Mouse (Mus musculus): ENCODE data around the gene Siah2. TPM values are rescaled to one million over a fixed set of nuclear protein-coding genes. Genes with fewer than 3 reads are reported as not detected.

Siah2 gene
- polyA plus RNA-seq, 1 experiment from 2014 or later, result 8.3 TPM

DNA sequence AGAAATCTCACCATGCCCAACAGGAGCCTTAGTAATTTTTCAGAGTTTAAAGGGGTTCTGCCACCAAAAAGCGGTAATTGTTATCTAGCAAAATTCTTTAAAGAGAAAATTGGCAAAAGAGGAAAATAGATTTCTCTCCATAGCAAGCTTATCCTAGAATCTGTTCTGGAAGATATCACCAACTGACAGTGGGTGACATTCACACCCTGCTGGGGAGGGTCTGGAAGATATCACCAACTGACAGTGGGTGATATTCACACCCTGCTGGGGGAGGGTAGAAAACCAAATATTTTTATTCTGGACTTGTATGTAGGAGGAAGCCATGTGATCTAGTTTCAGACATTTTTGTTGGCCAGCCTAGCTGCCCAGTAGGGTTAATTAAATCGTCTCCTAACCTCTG, 24.5 kb upstream of the Siah2 start:
- WGBS, result 92% methylated on average over 2 of the region's 2 CpGs
- no peak overlapping the region for H3K27ac ChIP-seq

DNA sequence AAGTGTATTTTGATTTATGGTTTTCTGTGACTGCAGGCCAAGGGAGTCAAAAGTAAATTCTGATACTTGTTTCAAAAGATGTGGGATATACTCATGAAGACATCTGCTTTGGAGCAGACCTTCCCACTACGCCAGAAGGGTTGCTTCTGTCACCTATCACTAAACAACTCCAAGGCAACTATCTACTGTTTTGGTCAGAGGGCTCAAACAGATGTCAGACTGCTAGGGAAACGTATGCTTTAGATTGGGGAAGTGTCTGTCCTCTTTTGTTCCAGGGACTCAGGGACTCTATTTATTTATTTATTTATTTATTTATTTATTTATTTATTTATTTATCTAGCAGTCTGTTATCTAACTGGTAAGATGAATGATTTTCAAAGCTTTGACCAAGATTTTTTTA, 22.6 kb upstream of the Siah2 start:
- Histone ChIP-seq H3K27ac (no peak overlapping the region), H3K9me3 (no peaks in the 10 kb centered on the region), H3K27me3 (no peaks in the 10 kb centered on the region), H3K4me3 (no peak overlapping the region), H3K9ac (no peak overlapping the region), H3K36me3 (no peaks in the 10 kb centered on the region), H3K4me2 (no peak overlapping the region), H3K4me1 (replicated peaks) (no peaks in the 10 kb centered on the region)
- ATAC-seq (ENCODE audit: low FRiP score), result no peak
- 74% methylated on average over 2 of the region's 2 CpGs for WGBS

More for the DNA sequence above, 24.5 kb upstream of the Siah2 start:
- Histone ChIP-seq H3K9ac (no peak overlapping the region), H3K4me1 (replicated peaks) (no peaks in the 10 kb centered on the region), H3K4me3 (no peak overlapping the region), H3K27me3 (no peaks in the 10 kb centered on the region), H3K36me3 (no peaks in the 10 kb centered on the region), H3K4me2 (no peak overlapping the region), H3K9me3 (no peaks in the 10 kb centered on the region)
- no peak for ATAC-seq (ENCODE audit: low FRiP score)

DNA sequence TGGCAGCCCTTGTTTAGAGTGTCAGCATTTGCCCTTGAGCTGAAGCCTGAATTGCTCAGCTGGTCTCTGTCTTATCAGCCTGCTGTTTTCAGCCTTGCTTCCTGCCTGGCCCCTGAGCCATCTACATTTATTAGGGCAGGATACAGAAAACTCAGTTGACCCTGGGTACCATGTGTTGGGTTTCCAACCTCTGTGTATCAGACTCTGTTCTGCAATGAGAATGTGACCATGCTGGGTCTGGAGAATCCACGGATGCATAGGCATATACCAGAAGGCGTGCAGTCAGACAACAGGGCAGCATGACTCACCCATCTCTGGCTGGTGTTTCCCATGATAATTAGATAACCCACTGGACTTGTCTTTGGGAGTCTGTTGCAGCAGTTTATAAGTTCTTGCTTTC, 21.8 kb upstream of the Siah2 start:
- ATAC-seq (ENCODE audit: low FRiP score), result no peak
- no peaks in the 10 kb centered on the region for H3K36me3 ChIP-seq
- H3K4me2 ChIP-seq, result no peak overlapping the region
- H3K9ac ChIP-seq, result no peak overlapping the region
- H3K27me3 ChIP-seq, result no peaks in the 10 kb centered on the region
- H3K4me1 ChIP-seq (replicated peaks), result no peaks in the 10 kb centered on the region
- 86% methylated on average over 2 of the region's 2 CpGs for WGBS
- H3K4me3 ChIP-seq, result no peak overlapping the region
- H3K9me3 ChIP-seq, result no peaks in the 10 kb centered on the region
- H3K27ac ChIP-seq, result no peak overlapping the region

DNA sequence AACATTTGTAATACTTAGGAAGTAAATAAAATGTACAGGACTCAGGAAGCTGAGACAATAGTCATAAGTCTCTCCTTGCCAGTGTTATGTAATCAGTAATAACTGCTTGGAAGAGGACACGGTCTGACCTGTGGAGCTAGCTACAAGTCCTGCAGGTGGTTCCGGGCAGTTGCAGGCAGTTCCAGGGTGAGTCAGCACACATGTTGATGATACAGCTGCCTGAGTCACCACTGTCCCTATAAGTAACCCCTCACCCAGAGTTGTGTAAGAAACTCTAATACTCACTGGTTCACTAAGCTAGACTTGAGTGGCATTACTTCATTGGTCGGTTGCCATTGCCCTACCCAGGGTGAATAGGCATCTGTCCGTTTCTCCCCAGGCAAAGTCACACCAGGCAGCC, 21.0 kb upstream of the Siah2 start:
- no peaks in the 10 kb centered on the region for H3K9me3 ChIP-seq
- WGBS, result 94% methylated on average over 4 of the region's 4 CpGs
- no peak overlapping the region for H3K4me2 ChIP-seq
- no peaks in the 10 kb centered on the region for H3K36me3 ChIP-seq
- no peak overlapping the region for H3K27ac ChIP-seq
- no peaks in the 10 kb centered on the region for H3K27me3 ChIP-seq
- no peak for ATAC-seq (ENCODE audit: low FRiP score)
- no peaks in the 10 kb centered on the region for H3K4me1 ChIP-seq (replicated peaks)
- no peak overlapping the region for H3K4me3 ChIP-seq
- H3K9ac ChIP-seq, result no peak overlapping the region

DNA sequence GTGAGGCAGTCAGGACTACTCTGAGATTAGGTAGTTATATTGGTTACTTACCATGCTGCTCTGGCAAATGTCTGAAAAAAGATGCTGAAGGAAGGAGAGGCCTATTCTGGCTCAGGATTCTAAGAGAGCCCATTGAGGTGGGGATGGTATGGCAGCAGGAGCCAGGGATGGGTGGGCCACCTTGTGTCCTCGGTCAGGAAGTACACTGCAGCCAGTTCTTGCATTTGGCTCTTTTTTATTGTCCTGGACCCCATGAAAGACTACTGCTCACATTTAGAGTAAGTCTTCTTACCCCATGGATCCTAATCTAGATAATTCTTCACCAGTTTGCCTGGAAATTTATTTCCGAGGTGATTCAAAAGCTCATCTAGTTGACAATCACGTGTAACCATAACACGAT, 12.3 kb upstream of the Siah2 start:
- no peak for ATAC-seq (ENCODE audit: low FRiP score)
- Histone ChIP-seq H3K27me3 (no peaks in the 10 kb centered on the region), H3K4me3 (no peak overlapping the region), H3K27ac (no peak overlapping the region), H3K36me3 (no peaks in the 10 kb centered on the region), H3K9me3 (no peaks in the 10 kb centered on the region), H3K4me2 (no peak overlapping the region), H3K4me1 (replicated peaks) (no peaks in the 10 kb centered on the region), H3K9ac (no peak overlapping the region)
- WGBS, result 80% methylated on average over 4 of the region's 4 CpGs

DNA sequence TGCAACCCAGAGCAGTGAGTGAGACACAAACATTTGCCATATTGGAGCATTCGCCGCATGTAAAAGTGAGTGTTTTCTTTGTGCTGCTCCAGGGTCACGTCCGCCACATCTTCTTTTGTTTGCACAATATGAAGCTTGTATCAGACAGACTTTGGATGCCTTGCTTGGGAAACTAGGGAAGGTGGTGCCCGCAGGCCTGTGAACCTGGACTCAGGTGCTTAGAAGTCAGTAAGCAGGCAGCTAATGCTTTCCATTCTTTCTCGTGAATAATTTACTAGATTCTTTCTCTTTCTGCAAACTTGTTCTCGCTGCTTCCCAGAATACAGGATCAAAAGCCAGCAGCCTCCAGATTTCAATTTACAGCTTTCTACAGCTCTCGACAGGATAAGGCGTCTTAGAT, 11.5 kb upstream of the Siah2 start:
- Histone ChIP-seq H3K9me3 (no peaks in the 10 kb centered on the region), H3K27me3 (no peaks in the 10 kb centered on the region), H3K4me3 (no peak overlapping the region), H3K9ac (no peak overlapping the region), H3K27ac (no peak overlapping the region), H3K4me2 (no peak overlapping the region), H3K36me3 (no peaks in the 10 kb centered on the region), H3K4me1 (replicated peaks) (no peaks in the 10 kb centered on the region)
- ATAC-seq (ENCODE audit: low FRiP score), result no peak
- 79% methylated on average over 9 of the region's 9 CpGs for WGBS

DNA sequence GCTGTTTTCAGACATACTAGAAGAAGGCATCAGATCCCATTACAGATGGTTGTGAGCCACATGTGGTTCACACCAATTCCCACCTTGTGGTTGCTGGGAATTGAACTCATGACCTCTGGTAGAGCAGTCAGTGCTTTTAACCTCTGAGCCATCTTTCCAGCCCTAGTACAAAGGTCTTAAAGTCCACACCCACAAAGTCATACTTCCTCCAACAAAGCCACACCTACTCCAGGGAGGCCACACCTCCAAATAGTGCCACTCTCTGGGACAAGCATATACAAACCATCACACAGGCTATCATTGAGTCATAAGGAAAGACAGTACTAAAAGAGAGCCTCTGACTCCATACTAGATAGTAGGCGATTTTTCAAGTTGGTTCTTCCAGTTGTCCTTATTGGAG, 10.1 kb upstream of the Siah2 start:
- Histone ChIP-seq H3K4me3 (no peak overlapping the region), H3K27ac (no peak overlapping the region), H3K27me3 (no peaks in the 10 kb centered on the region), H3K36me3 (no peaks in the 10 kb centered on the region), H3K9ac (no peak overlapping the region), H3K9me3 (no peaks in the 10 kb centered on the region), H3K4me2 (no peak overlapping the region), H3K4me1 (replicated peaks) (no peaks in the 10 kb centered on the region)
- 94% methylated on average over 1 of the region's 1 CpGs for WGBS
- no peak for ATAC-seq (ENCODE audit: low FRiP score)

DNA sequence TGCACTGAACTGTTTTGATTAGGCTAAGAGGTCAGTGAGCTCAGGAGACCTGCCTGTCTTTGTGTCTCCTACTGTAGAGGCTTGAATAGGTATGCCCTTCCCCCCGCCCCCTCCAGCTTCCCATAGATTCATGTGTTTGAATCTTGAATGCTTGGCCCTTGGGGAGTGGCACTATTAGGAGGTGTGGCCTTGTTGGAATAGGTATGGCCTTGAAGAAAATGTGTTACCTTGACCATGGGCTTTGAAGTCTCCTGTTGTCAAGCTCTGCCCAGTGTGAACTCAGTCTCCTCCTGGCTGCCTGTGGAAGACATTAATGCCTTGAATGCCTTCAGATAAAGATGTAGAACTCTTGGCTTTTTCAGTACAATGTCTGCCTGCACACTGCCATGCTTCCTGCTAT, 9.2 kb upstream of the Siah2 start:
- H3K4me2 ChIP-seq, result no peak overlapping the region
- no peak overlapping the region for H3K27ac ChIP-seq
- H3K9ac ChIP-seq, result no peak overlapping the region
- H3K36me3 ChIP-seq, result no peaks in the 10 kb centered on the region
- 81% methylated on average over 1 of the region's 1 CpGs for WGBS
- no peaks in the 10 kb centered on the region for H3K4me1 ChIP-seq (replicated peaks)
- no peaks in the 10 kb centered on the region for H3K27me3 ChIP-seq
- no peak for ATAC-seq (ENCODE audit: low FRiP score)
- H3K4me3 ChIP-seq, result no peak overlapping the region
- H3K9me3 ChIP-seq, result no peaks in the 10 kb centered on the region

DNA sequence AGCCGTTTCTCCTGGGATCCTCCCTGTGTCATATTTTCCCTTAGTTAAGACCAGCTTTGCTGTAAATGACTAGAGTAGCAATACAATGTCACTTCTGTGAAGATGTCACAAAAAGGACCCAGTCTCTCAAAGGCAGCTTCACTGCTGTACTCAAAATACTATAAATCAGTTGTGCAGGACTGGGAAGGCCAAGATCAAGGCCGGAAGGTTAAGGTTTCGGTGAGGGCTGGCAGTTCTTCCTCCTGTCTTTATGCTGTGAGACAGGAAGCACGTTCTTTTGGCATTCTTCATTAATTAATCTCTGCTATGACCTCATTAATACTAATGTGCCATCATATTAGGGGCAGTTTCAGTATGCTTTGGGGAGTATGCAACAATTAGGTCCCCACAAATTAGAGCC, 5.7 kb upstream of the Siah2 start:
- Histone ChIP-seq H3K9me3 (no peaks in the 10 kb centered on the region), H3K9ac (no peak overlapping the region), H3K27me3 (peaks cover 9% of the 10 kb centered on the region; the same call in 1 of the 2 replicates), H3K36me3 (no peaks in the 10 kb centered on the region), H3K4me3 (no peak overlapping the region), H3K4me2 (no peak overlapping the region), H3K4me1 (replicated peaks) (peaks cover 1% of the 10 kb centered on the region; the same call in 1 of the 2 replicates), H3K27ac (no peak overlapping the region)
- ATAC-seq (ENCODE audit: low FRiP score), result no peak
- 85% methylated on average over 4 of the region's 4 CpGs for WGBS

DNA sequence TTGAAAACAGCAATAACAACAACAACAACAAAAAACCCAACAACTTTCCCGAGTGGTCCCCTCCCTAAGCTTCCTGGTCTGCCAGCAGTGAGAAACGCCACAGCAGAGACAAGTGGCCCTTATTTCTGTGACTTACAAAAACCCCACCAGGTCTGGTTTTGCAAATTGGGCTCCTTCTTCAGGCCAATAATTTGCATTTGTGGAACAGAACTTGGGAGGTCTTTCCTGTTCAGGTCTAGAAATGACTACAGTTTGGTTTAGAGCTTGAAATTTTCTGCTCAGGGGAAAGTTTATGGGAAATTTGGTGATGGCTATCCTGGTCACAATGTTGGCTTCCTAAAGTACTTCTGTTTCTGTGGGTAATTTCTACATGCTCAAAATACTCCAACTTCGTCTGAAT, 4.6 kb upstream of the Siah2 start:
- H3K4me2 ChIP-seq, result no peak overlapping the region
- H3K9me3 ChIP-seq, result no peaks in the 10 kb centered on the region
- peaks cover 9% of the 10 kb centered on the region; the same call in 1 of the 2 replicates for H3K27me3 ChIP-seq
- peaks cover 7% of the 10 kb centered on the region; the same call in 1 of the 2 replicates for H3K4me1 ChIP-seq (replicated peaks)
- ATAC-seq (ENCODE audit: low FRiP score), result no peak
- no peak overlapping the region for H3K4me3 ChIP-seq
- H3K27ac ChIP-seq, result no peak overlapping the region
- H3K36me3 ChIP-seq, result no peaks in the 10 kb centered on the region
- H3K9ac ChIP-seq, result no peak overlapping the region
- WGBS, result 56% methylated on average over 3 of the region's 3 CpGs

DNA sequence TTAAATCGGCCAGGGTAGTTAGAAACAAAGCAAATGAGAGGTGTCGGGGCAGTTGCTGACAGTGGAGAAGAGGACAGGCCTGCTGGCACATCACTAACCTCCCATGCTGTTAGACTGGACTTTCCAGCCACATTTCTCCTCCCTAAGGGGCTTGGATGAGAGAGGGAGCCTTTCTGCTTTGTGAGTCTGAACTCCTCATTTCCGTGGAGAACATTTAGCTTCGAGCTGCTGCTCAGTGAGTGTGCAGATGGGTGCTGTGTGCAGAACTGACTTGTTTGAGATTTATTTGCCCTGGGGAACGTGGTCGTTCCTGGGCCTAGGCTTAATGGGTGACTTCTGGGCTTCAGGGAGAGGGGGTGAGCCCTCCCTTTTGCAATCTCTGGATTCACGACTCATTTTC, 3.3 kb upstream of the Siah2 start:
- 63% methylated on average over 7 of the region's 7 CpGs for WGBS
- H3K36me3 ChIP-seq, result no peaks in the 10 kb centered on the region
- H3K9me3 ChIP-seq, result no peaks in the 10 kb centered on the region
- no peak overlapping the region for H3K27ac ChIP-seq
- no peak for ATAC-seq (ENCODE audit: low FRiP score)
- no peak overlapping the region for H3K4me2 ChIP-seq
- H3K9ac ChIP-seq, result no peak overlapping the region
- peaks cover 9% of the 10 kb centered on the region; the same call in 1 of the 2 replicates for H3K27me3 ChIP-seq
- no peak overlapping the region for H3K4me3 ChIP-seq
- H3K4me1 ChIP-seq (replicated peaks), result peaks cover 7% of the 10 kb centered on the region

DNA sequence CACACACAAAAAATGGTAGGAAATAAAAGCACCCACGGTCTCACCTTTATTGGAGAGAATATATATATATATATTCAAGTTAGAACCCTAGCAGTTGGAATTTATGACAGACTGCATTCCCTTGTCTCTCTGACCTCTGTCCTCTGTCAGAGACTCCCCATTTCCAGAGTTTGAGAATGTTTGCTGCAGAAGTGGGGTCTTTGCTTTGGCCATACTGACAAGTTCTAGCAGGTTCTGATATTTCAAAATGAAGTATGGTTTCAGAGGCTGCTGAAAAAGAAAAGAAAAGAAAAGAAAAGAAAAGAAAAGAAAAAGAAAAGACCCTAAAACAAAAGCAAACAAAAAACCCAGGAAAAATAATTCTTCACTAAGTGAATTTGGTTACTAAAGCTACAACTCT, 2.8 kb upstream of the Siah2 start:
- H3K27me3 ChIP-seq, result peaks cover 9% of the 10 kb centered on the region; the same call in 1 of the 2 replicates
- H3K27ac ChIP-seq, result no peak overlapping the region
- 93% methylated on average over 1 of the region's 1 CpGs for WGBS
- peaks cover 11% of the 10 kb centered on the region for H3K4me1 ChIP-seq (replicated peaks)
- H3K4me3 ChIP-seq, result no peak overlapping the region
- no peak overlapping the region for H3K4me2 ChIP-seq
- H3K9ac ChIP-seq, result no peak overlapping the region
- H3K36me3 ChIP-seq, result no peaks in the 10 kb centered on the region
- ATAC-seq (ENCODE audit: low FRiP score), result no peak
- H3K9me3 ChIP-seq, result no peaks in the 10 kb centered on the region

DNA sequence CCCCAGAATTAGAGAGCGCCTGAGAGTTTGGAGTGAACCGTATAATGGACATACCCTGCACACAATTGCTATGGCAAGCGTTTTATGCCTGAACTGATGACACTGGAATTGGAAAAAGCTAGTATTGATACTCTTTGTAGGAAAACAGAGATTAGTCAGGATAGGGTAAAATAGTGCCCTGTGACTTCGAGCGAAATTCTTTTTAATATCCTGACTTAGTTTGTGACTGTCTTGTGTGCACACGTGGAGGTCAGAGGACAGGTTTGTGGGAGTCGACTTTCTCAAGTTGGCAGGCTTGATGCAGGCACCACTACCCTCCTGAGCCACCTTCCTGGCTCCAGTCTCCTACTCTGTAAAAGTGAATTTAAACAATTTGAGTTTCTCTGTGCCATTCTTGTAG, 1.1 kb upstream of the Siah2 start:
- Histone ChIP-seq H3K27me3 (peaks cover 9% of the 10 kb centered on the region; the same call in 1 of the 2 replicates), H3K4me1 (replicated peaks) (peaks cover 22% of the 10 kb centered on the region), H3K9me3 (no peaks in the 10 kb centered on the region), H3K4me2 (no peak overlapping the region), H3K9ac (no peak overlapping the region), H3K4me3 (no peak overlapping the region), H3K36me3 (no peaks in the 10 kb centered on the region), H3K27ac (no peak overlapping the region)
- ATAC-seq (ENCODE audit: low FRiP score), result no peak
- WGBS, result 88% methylated on average over 7 of the region's 7 CpGs
